ENCODE assay signal across 18 mouse cellular contexts in genomic region chr5:118426673-118427072, GRCm38 (mm10).
DNase-seq lines count a peak whose midpoint lies in the region; ATAC-seq and TF ChIP-seq lines count a peak whose summit lies in the region.
"Had no signal": no experiment of that assay in that cellular context is flagged by ENCODE, and none has a peak within 500 bp of the region (broad histone marks: within the 10 kb centered on the region; RNA-seq: fewer than 3 reads in every experiment).

No protein-coding gene starts in this region.

- H3K4me1 ChIP-seq in testis, adult 2 months (ENCODE audit: control insufficient read depth, insufficient read depth, low read length), result peaks cover 14% of the 10 kb centered on the region

- H3K27ac ChIP-seq in layer of hippocampus, adult 2 months, result peak overlapping the region; percentile 48; the same call in 1 of the 2 replicates
- no peak overlapping the region for H3K27ac ChIP-seq in testis, adult 2 months (ENCODE audit: control insufficient read depth, insufficient read depth, low read depth, low read length)
- H3K27ac ChIP-seq: midbrain, embryonic 10.5 days had no signal

- no peak for TF ChIP-seq CTCF in layer of hippocampus, adult 2 months (conservative IDR thresholded peaks at IDR 0.05)
- no peak for TF ChIP-seq CTCF in testis, adult 2 months (IDR thresholded peaks at IDR 0.05; ENCODE audit: control insufficient read depth, insufficient read depth, insufficient replicate concordance, low read depth, low read length)

- no peak overlapping the region for H3K4me3 ChIP-seq in layer of hippocampus, adult 2 months
- H3K4me3 ChIP-seq in testis, adult 2 months (ENCODE audit: control insufficient read depth, low read depth, low read length), result peak overlapping the region; percentile 78
- H3K4me3 ChIP-seq: heart, embryonic 12.5 days; midbrain, embryonic 10.5 days had no signal

- H3K36me3 ChIP-seq in testis, adult 2 months (ENCODE audit: control insufficient read depth, insufficient read depth, low read length), result no peaks in the 10 kb centered on the region
- H3K36me3 ChIP-seq: heart, embryonic 12.5 days; midbrain, embryonic 10.5 days had no signal

- ATAC-seq in megakaryocyte progenitor cell, adult 5-6 weeks (replicated peaks; ENCODE audit: poor library complexity), result no peak
- ATAC-seq: forebrain, postnatal 0 days; hindbrain, embryonic 16.5 days; intestine, postnatal 0 days had no signal

- no peaks in the 10 kb centered on the region for H3K27me3 ChIP-seq in testis, adult 2 months (ENCODE audit: control insufficient read depth, insufficient read depth, low read length)

- no peak for TF ChIP-seq POLR2A in testis, adult 2 months (IDR thresholded peaks at IDR 0.05; ENCODE audit: control insufficient read depth, low read depth, low read length)

- DNase-seq in cerebellum, postnatal 25 days, result peak; percentile 19 to 50
- DNase-seq in cerebellum, adult 11-12 months, result no peak
- peak; percentile 47 to 63 for DNase-seq in layer of hippocampus, adult 2 months (ENCODE audit: low spot score in 2 of 2)
- DNase-seq in layer of hippocampus, postnatal 10 days (ENCODE audit: low spot score in 2 of 2), result no peak
- DNase-seq in testis, postnatal 10 days (ENCODE audit: low spot score), result no peak
- peak; percentile 41 to 80 for DNase-seq in right cerebral cortex, postnatal 36 days (ENCODE audit: low spot score in 2 of 2)
- DNase-seq: adrenal gland, adult 8-10 months; B cell, adult 2 months; forebrain, postnatal 0 days; lung, postnatal 10 days; spleen, adult 18-20 months; thymus, postnatal 14 days had no signal

Comparison
In these comparisons a context has a peak if more than half of its experiments do, and no peak if none do; other contexts are left out.
1. DNase-seq: peak in cerebellum, postnatal 25 days (2 of 2), layer of hippocampus, adult 2 months (2 of 2) and right cerebral cortex, postnatal 36 days (2 of 2); none in cerebellum, adult 11-12 months (single experiment), layer of hippocampus, postnatal 10 days (0 of 2) and testis, postnatal 10 days (single experiment).